Mouse (Mus musculus): Measurements from ENCODE around the gene Rad9a. TPM values are rescaled to one million over a fixed set of nuclear protein-coding genes. Genes with fewer than 3 reads are reported as not detected.

Gene Rad9a
- total and polyA plus RNA-seq, 2 experiments from 2014 or later, result 9.5 to 12.3 TPM

DNA sequence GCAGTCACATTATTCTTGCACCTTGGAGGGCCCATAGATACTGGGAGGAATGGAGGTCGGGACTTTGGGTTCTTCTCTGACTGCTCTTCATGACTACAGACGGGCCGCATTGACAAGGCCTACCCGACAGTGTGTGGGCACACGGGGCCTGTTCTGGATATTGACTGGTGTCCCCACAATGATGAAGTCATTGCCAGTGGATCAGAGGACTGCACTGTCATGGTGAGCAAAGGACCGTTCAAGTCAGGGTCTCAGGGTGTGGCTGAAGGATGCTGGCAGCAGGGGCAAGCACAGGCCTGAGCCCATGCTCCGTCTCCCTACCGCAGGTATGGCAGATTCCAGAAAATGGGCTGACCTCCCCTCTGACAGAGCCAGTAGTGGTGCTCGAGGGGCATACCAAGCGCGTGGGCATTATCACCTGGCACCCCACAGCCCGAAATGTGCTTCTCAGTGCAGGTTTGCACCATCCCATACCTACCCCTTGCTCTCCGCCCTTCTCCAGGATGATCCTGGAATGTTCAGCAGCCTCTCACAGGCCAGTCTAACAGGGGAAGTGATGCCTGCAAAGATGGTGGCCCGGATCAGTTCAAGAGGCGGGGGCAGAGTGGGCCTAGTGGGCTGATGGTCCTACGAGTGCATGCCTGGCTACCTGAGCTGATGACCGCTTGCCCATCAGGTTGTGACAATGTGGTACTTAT lies 51.5 kb downstream of the Rad9a start:
- 92% methylated on average over 17 of the region's 17 CpGs for WGBS
- H3K27ac ChIP-seq (ENCODE audit: low read depth), result no peak overlapping the region
- TF ChIP-seq CTCF (IDR thresholded peaks at IDR 0.05; ENCODE audit: low read depth) (no peak), EP300 (IDR thresholded peaks at IDR 0.05; ENCODE audit: low read depth) (no peak)
- peaks cover 39% of the 10 kb centered on the region for H3K36me3 ChIP-seq (replicated peaks; ENCODE audit: control insufficient read depth, insufficient read depth, low read length)
- H3K9ac ChIP-seq (replicated peaks; ENCODE audit: low read depth, low read length), result peak overlapping the region; percentile 96; the same call in 1 of the 2 replicates
- no peak for DNase-seq (ENCODE audit: low spot score)
- ATAC-seq (ENCODE audit: insufficient read depth, low read depth), result no peak
- H3K4me2 ChIP-seq (ENCODE audit: low read depth, low read length), result peak overlapping the region; percentile 88; the same call in 1 of the 2 replicates
- H3K4me1 ChIP-seq (ENCODE audit: control insufficient read depth, insufficient read depth), result peaks cover 21% of the 10 kb centered on the region
- H3K27me3 ChIP-seq (ENCODE audit: control insufficient read depth, insufficient read depth, low read length), result no peaks in the 10 kb centered on the region
- H3K9me3 ChIP-seq (replicated peaks; ENCODE audit: control insufficient read depth, low read length), result no peaks in the 10 kb centered on the region
- H3K4me3 ChIP-seq (ENCODE audit: low read depth, low read length), result no peak overlapping the region

DNA sequence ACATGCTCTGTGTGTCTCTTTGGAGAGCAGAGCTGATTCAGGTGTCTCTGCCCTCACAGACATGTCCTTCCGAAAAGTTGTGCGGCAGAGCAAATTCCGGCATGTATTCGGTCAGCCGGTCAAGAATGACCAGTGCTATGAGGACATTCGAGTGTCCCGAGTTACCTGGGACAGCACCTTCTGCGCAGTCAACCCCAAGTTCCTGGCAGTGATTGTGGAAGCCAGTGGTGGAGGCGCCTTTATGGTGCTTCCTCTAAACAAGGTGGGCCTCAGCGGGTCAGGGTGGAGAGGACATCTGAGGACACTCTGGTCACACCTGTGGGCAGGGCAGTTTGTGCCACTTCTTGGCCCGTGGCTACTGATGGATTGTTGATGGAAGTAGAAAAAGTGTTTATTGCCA lies 52.2 kb downstream of the Rad9a start:
- peak overlapping the region; percentile 97 for H3K4me3 ChIP-seq (ENCODE audit: low read depth, low read length)
- WGBS, result 77% methylated on average over 11 of the region's 11 CpGs
- H3K9me3 ChIP-seq (replicated peaks; ENCODE audit: control insufficient read depth, low read length), result no peaks in the 10 kb centered on the region
- H3K9ac ChIP-seq (replicated peaks; ENCODE audit: low read depth, low read length), result peak overlapping the region; percentile 96
- H3K27me3 ChIP-seq (ENCODE audit: control insufficient read depth, insufficient read depth, low read length), result no peaks in the 10 kb centered on the region
- DNase-seq (ENCODE audit: low spot score), result no peak
- no peak for ATAC-seq (ENCODE audit: insufficient read depth, low read depth)
- peak overlapping the region; percentile 89 for H3K27ac ChIP-seq (ENCODE audit: low read depth)
- TF ChIP-seq EP300 (IDR thresholded peaks at IDR 0.05; ENCODE audit: low read depth), result no peak
- TF ChIP-seq CTCF (IDR thresholded peaks at IDR 0.05; ENCODE audit: low read depth), result no peak
- H3K36me3 ChIP-seq (replicated peaks; ENCODE audit: control insufficient read depth, insufficient read depth, low read length), result peaks cover 37% of the 10 kb centered on the region
- H3K4me2 ChIP-seq (ENCODE audit: low read depth, low read length), result peak overlapping the region; percentile 88
- H3K4me1 ChIP-seq (ENCODE audit: control insufficient read depth, insufficient read depth), result peaks cover 21% of the 10 kb centered on the region

DNA sequence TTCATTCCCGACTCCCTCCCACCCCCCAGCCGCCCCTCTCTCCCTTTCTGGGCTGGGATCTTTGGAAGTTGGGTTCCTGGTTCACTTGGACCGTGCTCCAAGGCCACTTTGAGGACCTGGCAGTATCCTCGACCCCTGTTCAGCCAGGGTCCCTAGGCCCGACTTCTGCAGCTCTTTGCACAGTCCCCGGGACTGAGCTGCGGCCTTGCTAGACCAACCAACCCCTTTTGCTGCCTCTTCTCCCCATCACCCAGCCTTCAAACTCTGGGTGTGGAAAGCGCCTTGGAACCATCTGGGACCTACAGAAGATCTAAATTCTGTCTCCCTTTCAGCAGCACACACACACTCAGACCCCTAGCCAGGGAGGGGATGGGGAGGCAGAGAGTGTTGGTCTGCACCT lies 52.6 kb downstream of the Rad9a start:
- no peaks in the 10 kb centered on the region for H3K27me3 ChIP-seq (ENCODE audit: control insufficient read depth, insufficient read depth, low read length)
- DNase-seq (ENCODE audit: low spot score) (no peak), ATAC-seq (ENCODE audit: insufficient read depth, low read depth) (peak; percentile 13; the same call in 1 of the 2 replicates)
- no peaks in the 10 kb centered on the region for H3K9me3 ChIP-seq (replicated peaks; ENCODE audit: control insufficient read depth, low read length)
- peaks cover 32% of the 10 kb centered on the region for H3K36me3 ChIP-seq (replicated peaks; ENCODE audit: control insufficient read depth, insufficient read depth, low read length)
- peak overlapping the region; percentile 89 for H3K27ac ChIP-seq (ENCODE audit: low read depth)
- H3K4me2 ChIP-seq (ENCODE audit: low read depth, low read length), result peak overlapping the region; percentile 88
- H3K9ac ChIP-seq (replicated peaks; ENCODE audit: low read depth, low read length), result peak overlapping the region; percentile 96
- peak overlapping the region; percentile 97 for H3K4me3 ChIP-seq (ENCODE audit: low read depth, low read length)
- 3% methylated on average over 7 of the region's 8 CpGs for WGBS
- TF ChIP-seq EP300 (IDR thresholded peaks at IDR 0.05; ENCODE audit: low read depth) (no peak), CTCF (IDR thresholded peaks at IDR 0.05; ENCODE audit: low read depth) (no peak)
- peaks cover 21% of the 10 kb centered on the region for H3K4me1 ChIP-seq (ENCODE audit: control insufficient read depth, insufficient read depth)

DNA sequence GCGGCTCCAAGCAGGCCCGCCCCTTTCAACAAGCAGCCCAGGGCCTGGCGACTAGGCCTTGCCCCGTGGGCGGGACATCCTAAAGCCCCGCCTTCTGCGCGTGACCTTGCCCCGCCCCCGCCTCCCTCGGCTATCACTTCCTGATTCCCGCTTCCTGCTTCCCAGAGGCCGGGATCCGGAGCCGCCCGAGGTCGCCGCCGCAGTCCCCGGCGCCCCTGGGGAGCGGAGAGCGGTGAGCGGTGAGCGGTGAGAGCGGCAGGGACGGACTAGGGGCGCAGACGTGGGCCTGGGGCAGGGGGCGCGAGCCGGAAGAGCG lies 53.0 kb downstream of the Rad9a start, which contains the start of gene Coro1b:
Gene Coro1b, plus strand, starts transcription at position 129 of the 316 bp plus-strand sequence.
- 0% methylated on average over 30 of the region's 33 CpGs for WGBS
- ATAC-seq (ENCODE audit: insufficient read depth, low read depth) (peak; percentile 94), DNase-seq (ENCODE audit: low spot score) (peak; percentile 93)
- H3K36me3 ChIP-seq (replicated peaks; ENCODE audit: control insufficient read depth, insufficient read depth, low read length), result peaks cover 28% of the 10 kb centered on the region
- peak within 1 kb of the TSS; percentile 96 for H3K9ac ChIP-seq (replicated peaks; ENCODE audit: low read depth, low read length)
- H3K4me1 ChIP-seq (ENCODE audit: control insufficient read depth, insufficient read depth), result peaks cover 21% of the 10 kb centered on the region
- TF ChIP-seq CTCF (IDR thresholded peaks at IDR 0.05; ENCODE audit: low read depth) (no peak), EP300 (IDR thresholded peaks at IDR 0.05; ENCODE audit: low read depth) (peak; percentile 80)
- H3K4me2 ChIP-seq (ENCODE audit: low read depth, low read length), result peak within 1 kb of the TSS; percentile 88
- no peaks in the 10 kb centered on the region for H3K27me3 ChIP-seq (ENCODE audit: control insufficient read depth, insufficient read depth, low read length)
- no peaks in the 10 kb centered on the region for H3K9me3 ChIP-seq (replicated peaks; ENCODE audit: control insufficient read depth, low read length)
- peak within 1 kb of the TSS; percentile 97 for H3K4me3 ChIP-seq (ENCODE audit: low read depth, low read length)
- H3K27ac ChIP-seq (ENCODE audit: low read depth), result peak within 1 kb of the TSS; percentile 89

DNA sequence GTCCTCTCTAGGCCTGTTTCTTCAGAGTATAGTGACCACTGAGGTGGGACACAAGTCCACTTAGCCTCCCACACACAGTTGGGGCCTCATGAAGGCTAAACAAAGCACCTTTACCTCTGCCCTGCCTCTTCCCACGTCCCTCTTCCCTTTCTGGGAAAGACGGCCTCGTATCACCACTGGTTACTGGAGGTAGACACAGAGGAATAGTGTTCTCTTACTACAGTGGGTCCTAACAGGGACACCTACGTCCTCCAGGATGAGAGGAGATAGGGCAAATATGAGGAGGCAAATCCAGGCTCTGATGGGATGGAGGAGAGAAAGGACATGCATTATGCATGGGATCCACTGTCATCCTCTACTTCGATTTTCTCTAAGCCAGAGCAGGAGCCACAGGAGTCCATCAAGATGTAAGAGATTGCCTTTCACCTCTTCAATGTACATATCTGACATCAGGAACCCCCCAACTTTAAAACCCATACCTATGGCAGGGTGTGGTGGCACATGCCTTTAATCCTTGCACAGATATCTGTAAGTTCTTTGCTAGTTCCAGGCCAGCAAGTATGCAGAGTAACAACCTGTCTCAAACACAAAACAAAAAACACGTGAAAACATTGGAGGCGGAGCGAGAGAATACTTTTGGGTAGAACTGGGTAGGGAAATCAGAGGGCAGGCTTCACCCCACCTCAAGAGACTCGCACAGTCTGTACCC lies 53.5 kb downstream of the Rad9a start:
- H3K36me3 ChIP-seq (replicated peaks; ENCODE audit: control insufficient read depth, insufficient read depth, low read length), result peaks cover 25% of the 10 kb centered on the region
- DNase-seq (ENCODE audit: low spot score), result no peak
- peaks cover 20% of the 10 kb centered on the region for H3K4me1 ChIP-seq (ENCODE audit: control insufficient read depth, insufficient read depth)
- H3K27ac ChIP-seq (ENCODE audit: low read depth), result peak overlapping the region; percentile 89
- peak overlapping the region; percentile 88 for H3K4me2 ChIP-seq (ENCODE audit: low read depth, low read length)
- no peaks in the 10 kb centered on the region for H3K27me3 ChIP-seq (ENCODE audit: control insufficient read depth, insufficient read depth, low read length)
- no peaks in the 10 kb centered on the region for H3K9me3 ChIP-seq (replicated peaks; ENCODE audit: control insufficient read depth, low read length)
- no peak for ATAC-seq (ENCODE audit: insufficient read depth, low read depth)
- H3K4me3 ChIP-seq (ENCODE audit: low read depth, low read length), result peak overlapping the region; percentile 97
- 42% methylated on average over 9 of the region's 9 CpGs for WGBS
- TF ChIP-seq EP300 (IDR thresholded peaks at IDR 0.05; ENCODE audit: low read depth), result no peak
- TF ChIP-seq CTCF (IDR thresholded peaks at IDR 0.05; ENCODE audit: low read depth), result no peak
- H3K9ac ChIP-seq (replicated peaks; ENCODE audit: low read depth, low read length), result peak overlapping the region; percentile 96; the same call in 1 of the 2 replicates
